Mouse (Mus musculus) urinary bladder, postnatal 14 days (tissue): ENCODE measurements around the gene Gm17604.

ENCODE experiments used
- DNase-seq: peaks from one replicate; pipeline ENCODE4 v3.0.0; 2021; ENCODE audit warnings: low spot score

Gm17604 gene

GRCm38 (mm10) chrX:165004779-165005324 is at the start of gene Gm17604:
TSS of gene Gm17604 (minus strand) at chrX:165004829.
- no peak for DNase-seq

- no peak for DNase-seq
Observed at GRCm38 (mm10) chrX:165049929-165050328, 45.3 kb upstream of the Gm17604 start.

- DNase-seq: no peak
Observed at GRCm38 (mm10) chrX:165003141-165003540, 1.5 kb downstream of the Gm17604 start.

GRCm38 (mm10) chrX:164980193-164980775 is 24.3 kb downstream of the Gm17604 start, which contains the start of the genes Mospd2 and Fancb:
TSS of gene Mospd2 (minus strand) at chrX:164980375.
TSS of gene Fancb (plus strand) at chrX:164980592.
- peak; percentile 92 for DNase-seq

GRCm38 (mm10) chrX:164978866-164979265 is 25.8 kb downstream of the Gm17604 start:
- no peak for DNase-seq

- DNase-seq: peak; percentile 8
Observed at GRCm38 (mm10) chrX:164971206-164971605, 33.4 kb downstream of the Gm17604 start.

- no peak for DNase-seq
Observed at GRCm38 (mm10) chrX:164965750-164966448, 38.7 kb downstream of the Gm17604 start.
